Mouse (Mus musculus) liver, embryonic 14 days (tissue): ENCODE measurements around the gene Teddm3. TPM values are rescaled to one million over a fixed set of nuclear protein-coding genes. Genes with fewer than 3 reads are reported as not detected.

Experiments used
- polyA plus RNA-seq: library from polyadenylated mRNA; depleted of rRNA; stranded (reverse); fragments of >200 nt; gene quantifications from 2 replicates; pipeline ENCODE4 v1.2.3, GENCODE M21; 2012; rRNA removed

The Teddm3 gene
- not detected in 2 replicates for polyA plus RNA-seq

GRCm38 (mm10) chr16:21153900-21154299, at the start of gene Teddm3:
Gene Teddm3, minus strand, starts transcription at chr16:21154000.

Other genes with a start within 250 kb of the Teddm3 start
- 0.50 and 0.66 TPM in 2 replicates for gene Ephb3, start 50.8 kb upstream of the Teddm3 start, polyA plus RNA-seq